Mouse (Mus musculus) lung, postnatal 0 days (tissue): ENCODE measurements at regions not wholly inside any gene's neighbourhood (a gene's known extent, or its start where the extent isn't known, plus 50 kb on each side); places are given as distances from the start of the nearest gene placed in this dataset.

Experiments used
- CTCF ChIP-seq: IDR thresholded peaks from 2 replicates; pipeline ENCODE4 v1.5.1; 2016; ENCODE audit warnings: antibody characterized with exemption, mild to moderate bottlenecking
- EP300 ChIP-seq: IDR thresholded peaks from 2 replicates; pipeline ENCODE4 v1.6.1; 2016; ENCODE audit warnings: antibody characterized with exemption, mild to moderate bottlenecking, control low read depth

DNA sequence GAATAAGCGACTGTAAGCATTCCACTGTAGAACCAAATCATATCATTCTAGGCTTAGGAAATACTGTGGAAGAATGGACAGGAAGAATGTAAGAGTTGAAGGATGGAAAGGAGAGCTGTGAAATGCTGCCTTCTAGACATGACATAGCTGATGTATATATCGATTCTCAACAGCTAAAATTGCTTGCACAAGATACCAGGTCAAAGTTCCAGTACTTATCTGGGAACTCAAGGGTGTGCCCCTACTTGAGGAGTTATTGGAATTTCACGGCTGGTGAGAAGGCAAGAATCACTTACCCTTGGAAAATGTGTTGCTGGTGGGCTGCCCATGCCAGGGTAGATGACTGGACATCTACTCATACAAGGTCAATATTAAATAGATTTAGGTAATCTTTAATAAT lies 322.0 kb downstream of the Kif20b start:
- no peak for TF ChIP-seq CTCF
- no peak for TF ChIP-seq EP300
